Mouse (Mus musculus): ENCODE results near the gene Ddx11. TPM values are rescaled to one million over a fixed set of nuclear protein-coding genes. Genes with fewer than 3 reads are reported as not detected.

Ddx11 gene
- total RNA-seq (2023) = 21.6 TPM

DNA sequence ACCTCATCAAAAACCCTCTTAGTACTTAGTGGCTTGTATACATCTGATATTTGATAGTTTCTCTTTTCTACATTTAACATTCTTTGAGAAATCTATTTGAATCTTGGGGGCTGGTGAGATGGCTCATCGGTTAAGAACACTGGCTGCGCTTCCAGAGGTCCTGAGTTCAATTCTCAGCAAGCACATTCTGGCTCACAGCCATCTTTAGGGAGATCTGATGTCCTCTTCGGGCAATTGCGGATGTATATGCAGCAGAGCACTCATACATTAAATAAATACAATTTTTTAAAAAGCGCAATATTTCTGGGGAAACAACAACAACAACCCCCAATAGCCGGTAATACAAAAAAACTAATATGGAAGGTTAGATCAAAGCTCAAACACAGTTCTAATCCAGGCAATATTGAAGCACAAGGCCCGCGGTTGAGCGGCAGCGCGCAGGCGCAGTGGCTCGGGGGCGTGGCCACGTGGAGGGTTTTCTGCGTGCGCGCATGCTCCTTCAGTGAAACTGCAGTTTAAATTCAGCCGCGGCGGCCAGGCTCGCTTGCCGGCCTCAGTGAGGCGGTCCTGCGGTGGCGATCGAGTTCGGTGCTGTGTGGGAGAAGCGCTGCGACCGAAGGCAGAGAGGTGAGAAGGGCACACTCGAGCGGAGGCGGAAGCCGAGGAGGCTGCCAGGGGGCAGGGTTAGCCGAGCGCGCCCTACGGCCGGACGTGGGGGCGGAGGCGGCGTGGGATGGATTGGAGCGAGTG is at the start of gene Ddx11:
Ddx11 (plus strand) TSS at position 455 of the 750 bp plus-strand sequence.

DNA sequence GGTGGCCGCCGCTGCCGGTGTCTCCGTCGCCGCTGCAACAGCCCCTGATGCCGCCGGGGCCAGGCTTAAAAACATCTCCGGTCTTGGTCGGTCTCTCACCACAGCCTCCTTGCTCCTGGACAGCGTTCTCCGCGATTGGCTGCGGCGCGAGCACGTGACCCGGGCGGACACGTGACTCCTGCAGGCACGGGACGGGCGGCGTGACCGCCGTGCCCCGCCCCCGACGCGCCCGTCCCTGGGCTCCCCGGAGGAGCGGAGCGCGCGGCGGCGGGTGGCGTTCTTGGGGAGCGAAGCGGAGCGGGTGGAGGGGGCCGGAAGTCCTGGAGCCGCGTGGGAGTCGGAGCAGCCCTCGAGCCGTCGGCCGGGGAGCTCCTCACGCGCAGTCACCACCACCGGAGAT is 46.4 kb upstream of the Ddx11 start, which contains the start of gene Ankrd12:
Ankrd12 (minus strand) TSS at position 156 of the 400 bp plus-strand sequence.

DNA sequence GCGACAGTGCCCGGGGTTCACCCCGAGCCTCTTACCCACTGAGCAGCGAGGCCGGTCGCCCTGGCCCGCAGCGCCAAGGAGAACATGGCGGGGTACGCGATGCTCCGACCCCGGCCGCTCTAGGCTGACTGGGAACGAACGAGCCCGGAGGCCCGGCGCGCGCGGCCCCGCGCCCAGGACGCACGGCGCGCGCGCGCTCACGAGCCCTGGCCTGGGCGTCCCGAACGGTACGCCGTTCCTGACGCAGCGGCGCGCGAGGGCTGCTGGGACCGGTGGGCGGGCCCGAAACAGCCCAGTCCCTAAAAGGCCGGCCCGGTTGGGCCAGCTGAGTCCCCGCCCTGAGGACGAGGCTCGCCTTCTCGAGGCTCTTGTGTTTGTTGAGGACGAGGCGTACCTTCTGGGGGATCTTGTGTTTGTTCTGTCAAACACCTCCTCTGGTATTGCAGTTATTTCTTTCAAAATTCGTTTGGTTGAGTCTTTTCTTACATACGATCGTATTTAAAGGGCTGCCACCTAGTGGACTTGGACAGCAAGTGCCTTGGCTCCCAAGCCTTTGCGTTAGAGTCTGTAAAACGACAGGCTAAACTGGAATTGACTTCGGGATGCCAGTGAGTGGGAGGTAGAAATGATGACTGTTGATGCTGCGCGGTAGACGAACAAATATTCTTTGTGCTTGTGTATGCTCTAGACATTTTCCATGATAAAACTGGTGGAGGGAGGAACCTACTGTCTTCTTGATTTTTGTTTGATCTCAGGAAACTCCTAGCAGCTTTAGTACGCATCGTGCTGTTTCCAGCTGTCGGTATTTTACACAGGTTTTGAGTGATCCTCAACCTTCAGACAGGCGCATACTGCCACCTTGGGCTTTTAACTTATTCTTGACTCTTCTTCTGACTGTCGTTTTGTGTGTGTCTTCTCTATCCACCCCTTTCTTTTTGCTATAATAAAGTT is 21.7 kb upstream of the Ddx11 start, which contains the start of gene Ndufv2:
Ndufv2 (minus strand) TSS at position 180 of the 951 bp plus-strand sequence.

DNA sequence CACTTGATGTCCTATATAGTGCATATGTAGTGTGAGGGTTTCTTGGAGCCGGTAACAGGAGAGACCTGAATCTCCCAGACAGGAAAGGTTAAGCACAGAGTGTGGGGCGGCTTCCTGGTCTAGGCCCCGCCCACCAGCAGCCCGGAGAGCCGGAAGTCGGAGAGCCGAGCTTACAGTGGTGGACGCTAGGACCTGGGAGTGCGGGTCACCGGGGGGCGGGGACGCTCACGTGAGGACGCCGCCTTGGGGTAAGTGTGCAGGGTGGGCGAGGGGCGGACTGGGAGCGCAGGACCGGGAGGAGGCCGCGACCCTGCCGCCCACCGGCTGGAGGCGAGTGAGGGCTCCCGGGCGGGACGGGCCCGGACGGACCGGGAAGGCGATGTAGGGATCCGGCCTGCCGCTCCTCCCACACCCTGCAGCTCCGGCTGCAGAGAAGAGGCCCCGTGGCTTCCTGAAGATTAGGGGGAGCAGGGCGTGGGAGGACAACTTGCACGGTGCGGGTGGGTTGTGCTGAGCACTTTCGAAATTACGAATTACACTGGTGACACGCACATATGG is 11.8 kb upstream of the Ddx11 start, which contains the start of gene Washc1:
Washc1 (plus strand) TSS at position 144 of the 558 bp plus-strand sequence.

Other genes starting within 250 kb of the Ddx11 start
- gene Ralbp1, start 237.7 kb upstream of the Ddx11 start, total RNA-seq (2023) = 41.7 TPM
- gene Twsg1, start 172.3 kb upstream of the Ddx11 start, total RNA-seq (2023) = 17.8 TPM
- 65.3 TPM for gene Ankrd12, start 46.4 kb upstream of the Ddx11 start, total RNA-seq (2023)
- 66.5 TPM for gene Ndufv2, start 22.0 kb upstream of the Ddx11 start, total RNA-seq (2023)
- 44.5 TPM for gene Washc1, start 12.0 kb upstream of the Ddx11 start, total RNA-seq (2023)

Measured in CD8-positive naive resting alpha-beta T cell, adult 57 days (primary cell).